Mouse (Mus musculus): ENCODE results near the gene Tcp1.

Gene Tcp1

DNA sequence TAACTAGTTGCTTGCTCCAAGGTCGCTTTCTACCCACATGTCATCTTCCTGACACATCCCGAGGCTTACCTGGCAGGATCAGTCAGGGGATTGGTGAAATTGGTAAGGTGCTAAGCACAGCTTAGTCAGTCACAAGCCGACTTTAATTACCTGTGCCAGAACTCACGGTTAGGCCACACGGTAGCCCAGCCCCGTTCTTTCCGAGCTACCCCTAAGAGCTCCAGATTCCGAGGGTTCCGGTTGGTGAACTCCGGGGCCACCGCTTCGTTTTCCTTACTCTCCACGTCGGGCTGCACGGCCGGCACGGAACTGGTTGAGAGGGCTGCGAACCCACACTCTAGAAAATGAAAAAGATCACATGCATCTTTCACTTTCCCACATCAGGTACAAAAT, at the start of gene Tcp1:
Gene Tcp1 (plus strand): TSS at position 214 of the 393 bp plus-strand sequence.
- in situ Hi-C loops (cut with MboI, MseI): no loop called here

DNA sequence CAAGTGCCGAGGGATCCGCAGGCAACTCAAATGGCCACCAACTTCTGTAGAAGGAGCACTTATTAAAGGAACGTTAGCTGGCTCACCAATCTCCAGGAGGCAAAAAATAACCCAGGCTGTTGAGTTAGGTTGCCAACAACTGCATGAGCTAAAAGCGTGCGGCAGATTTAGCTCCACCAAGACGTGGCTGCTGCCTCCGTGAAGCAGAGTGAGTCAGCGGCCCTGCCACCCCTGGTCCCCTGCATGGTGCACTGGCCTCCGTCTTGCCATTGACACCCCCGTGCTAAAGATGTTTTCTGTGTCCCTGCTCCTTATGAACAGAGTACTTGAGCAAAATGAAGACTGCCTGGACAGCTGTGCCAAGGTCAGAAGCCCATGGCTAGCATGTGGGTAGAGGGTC, 48.6 kb upstream of the Tcp1 start:
- in situ Hi-C loops (cut with MboI, MseI): loop anchor here (25.0 kb wide), 1 partner anchor 295 kb away; no protein-coding TSS in a partner anchor

DNA sequence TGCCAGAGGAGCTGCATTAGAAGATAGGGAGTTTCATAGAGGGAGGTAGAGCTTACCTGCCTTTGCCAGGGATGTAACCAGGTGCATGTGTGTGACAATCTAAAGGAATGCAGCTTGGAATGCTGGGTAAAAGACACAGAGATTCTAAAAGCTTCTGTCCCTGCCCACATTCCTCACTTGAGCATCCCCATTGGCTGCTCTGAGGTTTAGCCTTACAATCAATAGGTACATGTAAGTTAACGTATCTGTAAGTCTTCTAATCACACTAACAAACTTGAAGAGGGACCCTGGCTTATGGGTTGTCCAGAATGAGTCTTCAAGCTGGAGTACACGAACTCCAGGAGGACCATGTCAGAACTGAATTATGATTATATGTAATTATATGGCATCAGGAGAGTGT, 47.5 kb upstream of the Tcp1 start, which contains the start of gene Mas1:
Gene Mas1 (minus strand): TSS at position 101 of the 400 bp plus-strand sequence.
- in situ Hi-C loops (cut with MboI, MseI): loop anchor here (25.0 kb wide), 1 partner anchor 294 kb away; no protein-coding TSS in a partner anchor

DNA sequence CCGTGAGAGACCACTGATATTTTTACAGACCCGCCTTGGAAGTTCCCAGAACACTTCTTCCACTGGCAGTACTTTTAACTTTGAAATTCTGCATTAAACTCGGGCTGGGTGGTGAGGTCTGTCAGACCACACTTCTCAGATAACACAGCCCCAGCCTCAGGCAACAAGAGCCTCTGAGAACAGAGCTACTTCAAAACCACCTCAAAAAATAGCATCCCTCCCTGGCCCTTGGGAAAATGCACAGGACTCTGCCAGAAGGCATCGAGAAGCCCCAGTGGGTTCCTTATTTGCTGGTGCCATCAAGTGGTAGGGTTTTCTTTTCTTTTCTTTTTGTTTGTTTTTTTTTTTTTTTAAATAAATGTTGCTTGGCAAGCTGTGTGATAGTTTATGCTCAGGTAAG, 46.9 kb upstream of the Tcp1 start:
- in situ Hi-C loops (cut with MboI, MseI): loop anchor here (25.0 kb wide), 1 partner anchor 294 kb away; no protein-coding TSS in a partner anchor

DNA sequence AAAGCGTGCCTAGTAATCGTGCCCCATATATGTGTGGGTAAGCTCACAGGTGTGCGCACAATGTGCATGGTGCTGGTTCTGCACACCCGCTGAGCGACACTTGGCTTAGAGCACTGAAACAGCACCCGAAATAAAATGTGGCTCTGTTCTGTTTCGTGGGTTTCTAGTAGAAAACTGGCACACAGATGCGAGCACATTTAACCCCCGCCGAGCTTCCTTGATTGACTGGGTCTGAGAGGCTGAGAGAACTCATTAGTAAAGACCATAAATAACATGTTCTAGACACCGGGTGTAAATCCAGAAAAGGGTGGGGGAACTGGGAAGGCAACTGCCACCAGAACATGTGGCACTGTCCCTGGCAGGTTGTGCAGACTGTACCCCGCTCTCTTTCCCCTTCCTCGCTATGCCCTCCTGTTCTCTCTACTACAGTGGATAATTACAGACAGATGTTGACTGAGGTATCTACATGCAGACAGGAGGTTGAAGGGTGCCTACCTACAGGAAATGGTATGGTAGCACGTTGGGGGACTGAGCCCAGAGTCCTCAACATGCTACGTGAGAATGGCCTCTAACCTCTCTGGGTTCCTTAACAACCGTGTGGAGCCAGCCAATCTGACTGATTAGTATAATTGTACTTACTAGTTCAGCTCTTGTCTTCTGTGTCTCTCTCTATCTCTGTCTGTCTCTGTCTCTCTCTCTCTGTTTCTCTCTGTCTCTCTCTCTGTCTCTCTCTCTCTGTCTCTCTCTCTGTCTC, 43.0 kb upstream of the Tcp1 start:
- in situ Hi-C loops (cut with MboI, MseI): loop anchor here (10.0 to 25.0 kb wide), 2 partner anchors 290 to 1262 kb away; no protein-coding TSS in a partner anchor

DNA sequence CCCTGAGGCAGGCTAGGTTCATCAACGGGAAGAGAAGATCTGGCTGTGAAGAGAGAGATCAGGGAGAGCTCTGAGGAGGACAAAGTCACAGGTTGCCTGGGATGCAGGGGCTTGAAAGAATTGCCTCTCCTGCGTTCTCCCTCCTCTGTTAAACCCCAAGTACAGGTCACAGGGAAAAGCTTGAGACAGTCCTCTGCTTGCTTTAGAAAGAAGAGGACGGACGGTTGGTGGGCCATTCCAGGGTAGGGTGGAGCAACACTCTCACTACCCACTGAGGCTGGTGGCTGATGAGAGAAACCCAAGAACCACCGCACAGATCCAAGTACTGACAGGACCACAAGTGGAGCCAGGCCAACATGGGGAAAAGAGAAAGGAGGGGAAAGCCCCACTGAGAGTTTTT, 39.8 kb upstream of the Tcp1 start, which contains the start of gene Mrgprh:
Gene Mrgprh (plus strand): TSS at position 301 of the 400 bp plus-strand sequence.
- in situ Hi-C loops (cut with MboI, MseI): loop anchor here (5.0 to 25.0 kb wide), 3 partner anchors 87 to 1259 kb away; partner anchors contain the start of gene Acat2

DNA sequence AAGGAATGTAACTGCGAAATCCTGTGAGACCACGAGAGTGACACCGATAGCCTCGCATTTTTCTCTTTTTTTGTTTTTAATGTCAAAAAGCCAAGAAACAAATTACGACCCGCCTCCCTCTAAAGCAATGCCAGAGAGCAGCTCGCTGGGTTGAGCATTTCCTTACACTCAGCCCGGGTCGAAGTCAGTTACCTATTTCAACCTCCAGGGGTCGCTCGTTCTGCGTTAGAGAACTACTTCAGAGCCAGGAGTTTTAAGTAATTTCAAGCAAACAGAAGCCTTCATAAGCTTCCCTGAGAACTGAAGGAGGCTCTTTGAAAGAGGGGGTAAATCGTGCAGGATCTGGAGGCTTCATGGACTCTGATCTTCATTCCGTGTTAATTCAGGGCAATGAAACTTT, 35.3 kb upstream of the Tcp1 start:
- in situ Hi-C loops (cut with MboI, MseI): loop anchor here (25.0 kb wide), 1 partner anchor 457 kb away; no protein-coding TSS in a partner anchor

DNA sequence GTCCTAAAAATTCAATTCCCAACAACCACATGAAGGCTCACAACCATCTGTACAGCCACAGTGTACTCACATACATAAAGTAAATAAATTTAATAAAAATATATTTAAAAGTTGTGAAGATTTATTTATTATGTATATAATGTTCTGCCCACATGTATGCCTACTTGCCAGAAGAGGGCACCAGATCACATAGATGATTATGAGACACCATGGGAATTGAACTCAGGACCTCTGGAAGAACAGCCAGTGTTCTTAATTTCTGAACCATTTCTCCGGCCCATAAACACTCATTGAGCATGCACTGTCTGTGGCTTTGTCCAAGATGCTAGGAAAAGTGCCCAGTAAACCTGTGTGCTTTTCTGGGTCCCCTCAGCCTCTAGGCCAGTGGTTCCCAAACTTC, 34.3 kb upstream of the Tcp1 start:
- in situ Hi-C loops (cut with MboI, MseI): loop anchor here (25.0 kb wide), 1 partner anchor 456 kb away; no protein-coding TSS in a partner anchor

DNA sequence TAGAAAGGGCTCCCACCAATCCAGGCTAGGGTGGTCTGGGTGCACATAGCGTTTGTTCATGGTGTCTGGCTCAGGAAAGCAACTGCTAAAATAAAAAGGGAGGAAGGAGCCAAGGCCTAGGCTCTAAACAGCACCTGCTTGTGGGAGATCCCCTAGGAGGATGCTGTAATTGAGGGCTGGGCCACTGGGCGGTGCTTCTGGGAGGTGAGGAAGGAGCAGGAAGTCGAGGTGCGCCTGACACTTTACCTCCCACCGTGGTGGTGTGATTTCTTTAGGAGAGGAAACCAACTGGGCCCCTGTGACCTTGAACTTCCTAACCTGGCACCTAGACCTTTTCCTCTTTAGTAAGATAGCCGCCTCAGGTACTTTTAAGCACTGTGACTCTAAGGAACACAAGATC, 28.9 kb upstream of the Tcp1 start:
- in situ Hi-C loops (cut with MboI, MseI): loop anchor here (25.0 kb wide), 1 partner anchor 451 kb away; no protein-coding TSS in a partner anchor

DNA sequence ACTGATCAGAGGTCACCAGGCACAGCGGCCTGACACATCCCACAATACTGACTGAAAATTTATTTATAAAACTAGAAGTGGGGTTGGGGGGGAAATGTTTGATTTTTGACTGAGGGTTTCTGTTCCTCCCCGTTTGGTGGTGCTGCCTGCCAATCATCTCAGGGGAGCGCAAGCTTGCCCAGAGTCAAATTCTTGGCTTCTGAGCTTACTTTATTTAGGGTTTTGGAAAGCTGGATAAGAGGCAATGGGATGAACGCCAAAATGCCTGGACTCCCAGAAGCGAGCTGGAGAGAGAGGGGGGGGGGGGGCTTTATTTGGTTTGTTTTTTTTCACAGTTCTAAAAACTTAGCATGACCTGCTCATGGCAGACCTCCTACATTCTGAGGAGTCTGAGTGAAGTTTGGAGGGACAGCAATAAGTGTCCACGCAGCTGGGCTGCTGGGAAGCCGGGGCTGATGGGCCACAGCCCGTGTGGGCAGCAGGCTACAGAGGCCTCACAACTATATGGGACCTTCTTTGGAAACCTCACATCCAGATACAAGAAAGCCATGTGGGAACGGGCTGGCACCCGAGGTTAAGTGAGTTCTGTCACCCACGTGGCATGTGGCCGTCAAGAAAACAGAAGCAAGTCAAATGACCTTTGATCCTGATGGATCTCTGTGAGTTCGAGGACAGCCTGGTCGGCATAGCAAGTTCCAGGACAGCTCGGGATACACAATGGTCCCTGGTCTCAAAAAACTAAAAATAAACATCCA, 28.3 kb upstream of the Tcp1 start:
- in situ Hi-C loops (cut with MboI, MseI): loop anchor here (25.0 kb wide), 1 partner anchor 450 kb away; no protein-coding TSS in a partner anchor

DNA sequence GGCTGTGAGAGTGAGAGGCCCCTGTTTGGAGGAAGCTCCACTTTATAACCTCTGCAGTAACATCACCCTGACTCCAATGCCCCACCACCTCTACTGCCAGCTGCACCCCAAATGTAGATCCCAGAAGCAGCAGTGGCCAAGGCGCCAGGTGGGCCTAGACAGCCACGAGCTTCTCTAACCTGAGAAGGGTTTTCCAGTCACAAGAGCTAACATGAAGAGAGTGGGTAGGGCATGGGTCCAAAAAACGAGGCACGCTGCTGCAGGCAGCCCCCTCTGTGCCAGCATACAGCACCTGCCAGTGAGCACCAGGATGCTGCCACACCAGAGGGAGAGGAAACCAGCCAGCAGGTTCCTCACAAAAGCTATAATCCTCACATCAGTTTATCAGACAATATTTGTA, 24.4 kb upstream of the Tcp1 start:
- in situ Hi-C loops (cut with MboI, MseI): loop anchor here (25.0 kb wide), 1 partner anchor 446 kb away; no protein-coding TSS in a partner anchor

DNA sequence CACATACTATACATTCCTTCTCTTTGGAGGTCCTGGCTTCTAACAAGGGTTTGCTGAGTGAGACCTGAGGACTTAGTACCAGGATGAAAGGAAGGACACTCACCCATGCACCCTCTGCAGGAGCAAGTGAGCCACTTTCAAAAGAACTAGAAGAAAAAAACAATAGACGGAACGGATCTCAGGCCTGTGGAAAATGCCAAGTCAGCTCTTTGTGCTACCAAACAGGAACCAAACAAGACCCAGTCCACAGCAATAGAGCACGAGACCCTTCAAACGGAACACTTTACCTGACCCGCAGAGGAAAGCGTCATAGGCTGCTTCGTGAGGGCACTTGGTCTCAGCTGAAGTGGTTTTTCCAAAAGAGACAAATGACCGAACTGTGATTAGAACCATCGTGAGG, 23.5 kb upstream of the Tcp1 start:
- in situ Hi-C loops (cut with MboI, MseI): loop anchor here (25.0 kb wide), 1 partner anchor 445 kb away; no protein-coding TSS in a partner anchor

DNA sequence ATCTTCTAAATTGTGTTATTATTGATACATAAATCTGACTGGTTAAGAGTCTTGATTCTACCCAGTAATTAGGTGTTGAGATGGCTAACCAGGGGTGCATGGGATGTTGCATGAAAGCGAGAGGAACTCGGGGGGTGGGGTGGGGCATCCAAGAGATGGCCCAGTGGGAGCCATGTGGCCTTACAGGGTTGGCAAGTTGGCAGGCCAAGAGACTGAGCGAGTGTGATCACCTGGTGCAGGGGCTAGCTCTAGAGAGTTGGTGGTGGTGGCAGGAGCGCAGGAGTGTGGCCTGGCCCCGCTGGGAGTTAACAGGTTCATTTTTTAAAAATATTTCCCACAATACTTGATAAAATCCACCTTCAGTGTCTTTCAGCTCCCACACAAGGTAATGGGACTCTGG, 17.8 kb upstream of the Tcp1 start:
- in situ Hi-C loops (cut with MboI, MseI): loop anchor here (25.0 kb wide), 1 partner anchor 440 kb away; no protein-coding TSS in a partner anchor

DNA sequence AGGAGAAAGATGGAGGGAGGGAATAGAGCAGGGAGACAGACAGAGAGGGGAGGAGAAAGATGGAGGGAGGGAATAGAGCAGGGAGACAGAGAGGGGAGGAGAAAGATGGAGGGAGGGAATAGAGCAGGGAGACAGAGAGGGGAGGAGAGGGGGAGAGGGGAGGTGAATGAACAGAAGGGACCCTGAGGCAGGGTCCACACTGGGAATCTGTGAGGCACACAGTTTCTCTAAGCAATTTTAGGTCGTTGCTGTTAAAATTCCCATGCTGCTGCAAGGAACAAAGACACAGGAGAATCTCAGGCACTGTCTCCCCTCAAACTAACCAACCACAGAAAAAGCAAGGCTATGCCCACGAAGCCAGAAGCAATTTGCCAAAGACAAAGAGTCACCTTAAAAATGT, 16.9 kb upstream of the Tcp1 start:
- in situ Hi-C loops (cut with MboI, MseI): loop anchor here (25.0 kb wide), 1 partner anchor 439 kb away; no protein-coding TSS in a partner anchor

DNA sequence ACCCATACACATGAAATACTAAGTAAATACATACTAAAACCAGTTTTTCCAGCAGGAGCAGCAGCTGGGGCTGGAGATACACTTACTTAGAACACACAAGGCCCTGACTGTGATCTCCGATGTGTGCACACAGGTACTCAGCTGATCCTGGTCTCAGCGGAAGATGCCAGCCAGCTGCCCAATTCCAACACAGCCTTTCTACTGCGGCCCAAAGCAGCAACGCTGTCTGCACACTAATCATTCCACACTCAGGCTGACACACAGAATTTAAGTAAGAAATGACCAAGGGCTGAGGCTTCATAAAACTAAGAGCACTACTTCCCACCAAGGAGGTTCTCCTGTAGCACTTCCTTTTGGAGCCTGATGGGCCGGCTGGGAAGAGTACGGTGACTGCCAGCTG, 13.2 kb upstream of the Tcp1 start:
- in situ Hi-C loops (cut with MboI, MseI): no loop called here

DNA sequence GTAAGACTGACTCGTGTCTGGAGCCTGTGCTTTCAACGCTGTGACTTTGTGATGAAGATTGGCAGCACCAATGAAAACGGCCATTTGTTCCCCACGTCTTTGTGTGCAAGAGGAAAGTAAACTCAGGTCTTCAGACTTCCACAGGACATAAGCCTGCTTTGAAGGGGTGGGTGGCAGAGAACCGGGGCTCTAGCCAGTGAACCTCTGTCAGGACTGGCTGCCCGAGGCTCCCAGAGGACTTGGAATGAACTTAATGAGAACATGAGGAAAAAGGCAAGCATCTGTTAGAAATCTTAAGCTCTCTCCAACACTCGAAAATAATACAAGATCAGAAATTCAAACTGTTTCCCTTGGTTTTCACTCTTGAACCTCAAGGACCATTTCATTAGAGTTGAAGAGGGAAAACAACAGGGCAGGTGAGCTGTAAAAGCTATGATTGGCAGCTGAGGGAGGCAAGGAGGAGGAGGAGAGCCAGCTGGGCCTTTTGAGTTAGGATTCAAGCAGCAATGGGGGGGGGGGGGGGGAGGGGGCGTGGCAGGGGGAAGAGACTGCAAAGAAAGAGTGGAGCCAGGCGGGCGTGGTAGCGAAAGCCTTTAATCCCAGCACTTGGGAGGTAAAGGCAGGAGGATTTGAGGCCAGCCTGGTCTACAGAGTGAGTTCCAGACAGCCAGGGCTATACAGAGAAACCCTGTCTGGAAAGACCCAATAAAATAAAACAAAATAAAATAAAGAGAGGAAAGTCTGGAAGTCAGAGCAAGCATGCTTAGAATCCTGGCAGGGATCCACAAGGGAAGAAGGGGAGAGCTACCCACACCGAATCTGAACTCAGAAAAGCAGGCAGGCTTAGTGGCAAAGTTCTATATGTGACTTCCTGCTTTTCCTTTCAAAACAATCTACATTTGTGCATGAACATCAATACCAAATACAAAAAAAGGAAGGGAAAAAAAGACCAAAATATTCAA, 11.8 kb upstream of the Tcp1 start:
- in situ Hi-C loops (cut with MboI, MseI): no loop called here

DNA sequence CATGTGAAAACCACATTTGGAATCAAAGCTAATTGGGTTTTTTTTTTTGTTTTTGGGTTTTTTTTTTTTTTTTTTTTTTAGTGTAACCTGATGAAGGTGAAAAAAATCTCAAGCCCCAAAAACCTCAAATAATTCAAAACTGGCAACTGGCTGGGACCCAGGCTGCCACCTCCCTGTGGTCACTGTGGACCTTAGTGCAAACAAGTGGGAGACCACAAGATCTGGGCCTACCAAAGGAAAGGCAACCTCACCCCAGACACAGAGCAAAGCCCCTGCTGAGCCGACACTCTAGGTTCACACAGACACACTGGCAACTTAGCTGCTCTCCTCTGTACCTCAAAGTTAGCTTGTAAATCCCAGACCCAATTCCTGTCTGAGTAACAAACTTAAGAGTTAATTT, 11.2 kb upstream of the Tcp1 start:
- in situ Hi-C loops (cut with MboI, MseI): no loop called here

DNA sequence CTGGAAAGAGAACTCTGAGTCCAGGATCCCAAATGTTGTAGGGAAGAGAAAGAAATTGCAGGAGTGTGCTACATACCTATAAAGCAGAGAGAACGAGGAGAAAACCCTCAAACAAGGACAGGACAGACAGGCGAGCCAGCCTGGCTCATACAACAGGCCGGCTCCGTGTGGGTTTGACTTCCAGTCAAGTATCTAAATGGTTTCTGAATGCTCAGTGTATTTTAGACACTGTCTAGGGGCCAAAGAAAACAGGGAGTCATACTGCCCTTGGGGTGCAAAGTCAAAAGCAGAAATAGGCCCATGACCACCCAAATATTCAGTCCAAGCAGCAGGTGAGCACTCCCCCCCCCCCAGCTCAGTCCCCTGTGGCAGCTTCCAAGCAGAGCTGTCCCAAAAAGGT, 9.7 kb upstream of the Tcp1 start:
- in situ Hi-C loops (cut with MboI, MseI): no loop called here

DNA sequence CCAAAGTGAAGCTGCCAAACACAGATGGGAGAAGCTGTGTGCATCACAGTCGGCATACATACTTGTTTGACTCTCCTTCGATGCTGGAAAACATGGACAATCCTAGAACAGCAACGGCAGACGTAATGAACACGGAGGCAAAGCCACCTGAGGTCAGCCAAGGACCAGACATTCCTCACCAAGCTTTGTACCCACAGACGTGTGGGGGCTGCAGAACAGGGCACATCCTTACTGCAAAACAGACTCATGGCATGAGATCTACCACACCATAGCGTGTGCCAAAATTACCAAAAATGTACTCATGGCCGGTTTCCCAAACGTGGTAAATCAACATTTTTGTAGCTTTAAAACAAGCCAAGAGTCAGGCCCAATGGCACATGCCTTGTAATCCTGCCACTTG, 9.1 kb upstream of the Tcp1 start:
- in situ Hi-C loops (cut with MboI, MseI): no loop called here

DNA sequence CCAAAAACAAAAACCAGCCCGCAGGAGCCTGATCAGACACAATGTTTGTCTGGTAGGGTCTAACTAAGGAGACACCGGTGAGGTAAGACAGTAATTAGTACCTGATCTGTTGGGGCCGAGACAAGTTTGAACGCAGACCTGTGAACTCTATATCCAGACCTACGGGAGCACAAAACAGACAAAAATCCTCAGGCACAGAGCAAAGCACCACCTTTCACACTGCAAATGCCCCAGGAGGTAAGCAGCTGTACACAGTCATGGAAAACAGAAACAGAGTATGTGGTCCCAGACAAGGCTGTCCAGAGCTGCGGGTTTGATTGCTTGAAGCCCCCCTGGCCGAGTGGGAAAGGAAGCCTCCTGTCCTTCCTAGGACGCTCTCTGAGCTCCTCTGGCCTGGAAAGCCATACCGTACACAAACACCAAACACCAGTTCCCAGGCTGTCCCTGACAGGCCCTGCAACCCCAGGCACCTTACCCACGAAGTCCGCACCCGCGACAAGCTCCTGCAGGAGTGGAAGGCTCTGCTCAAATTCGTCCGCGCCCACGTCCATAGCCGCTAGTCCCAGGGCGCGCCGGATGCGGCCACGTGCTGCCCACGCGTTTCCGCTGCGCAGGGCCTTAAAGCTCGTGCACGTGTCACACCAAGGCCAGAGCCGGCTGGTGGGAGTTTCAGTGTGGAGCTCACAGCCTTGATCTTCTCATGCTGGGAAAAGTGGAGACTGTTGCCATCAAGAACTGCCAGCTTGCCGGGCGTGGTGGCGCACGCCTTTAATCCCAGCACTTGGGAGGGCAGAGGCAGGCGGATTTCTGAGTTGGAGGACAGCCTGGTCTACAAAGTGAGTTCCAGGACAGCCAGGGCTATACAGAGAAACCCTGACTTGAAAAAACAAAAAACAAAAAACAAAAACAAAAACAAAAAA, 5.9 kb upstream of the Tcp1 start, which contains the start of gene Pnldc1:
Gene Pnldc1 (minus strand): TSS at position 870 of the 920 bp plus-strand sequence.
- in situ Hi-C loops (cut with MboI, MseI): loop anchor here (5.0 kb wide), 1 partner anchor 78 kb away; no protein-coding TSS in a partner anchor

Measured in T-helper 2 cell (primary cell).